Mouse (Mus musculus): ENCODE results near the gene Pabpc4.

Pabpc4 gene

GRCm38 (mm10) chr4:123342642-123343470, 80.7 kb downstream of the Pabpc4 start, which contains the start of gene Bmp8a:
Gene Bmp8a, minus strand, starts transcription at chr4:123343252.
- peak; percentile 23 for DNase-seq (ENCODE audit: low spot score)

- DNase-seq (ENCODE audit: low spot score) = no peak
Measured at GRCm38 (mm10) chr4:123343471-123343789, 81.3 kb downstream of the Pabpc4 start.
